Mouse (Mus musculus): ENCODE results near the gene Srsf10.

- TF ChIP-seq POLR2A (IDR thresholded peaks at IDR 0.05; ENCODE audit: low read depth, low read length), result no peak
- TF ChIP-seq CTCF (IDR thresholded peaks at IDR 0.05; ENCODE audit: borderline replicate concordance, insufficient read depth, low read length), result no peak
These were observed 35.6 kb upstream of the Srsf10 start for GRCm38 (mm10) chr4:135819826-135820526.
